Mouse (Mus musculus): ENCODE data around the gene Mup19. TPM values are rescaled to one million over a fixed set of nuclear protein-coding genes. Genes with fewer than 3 reads are reported as not detected.

The Mup19 gene
- not detected for polyA plus RNA-seq (2012; fragmentation: generic; extraction: Trizol)

DNA sequence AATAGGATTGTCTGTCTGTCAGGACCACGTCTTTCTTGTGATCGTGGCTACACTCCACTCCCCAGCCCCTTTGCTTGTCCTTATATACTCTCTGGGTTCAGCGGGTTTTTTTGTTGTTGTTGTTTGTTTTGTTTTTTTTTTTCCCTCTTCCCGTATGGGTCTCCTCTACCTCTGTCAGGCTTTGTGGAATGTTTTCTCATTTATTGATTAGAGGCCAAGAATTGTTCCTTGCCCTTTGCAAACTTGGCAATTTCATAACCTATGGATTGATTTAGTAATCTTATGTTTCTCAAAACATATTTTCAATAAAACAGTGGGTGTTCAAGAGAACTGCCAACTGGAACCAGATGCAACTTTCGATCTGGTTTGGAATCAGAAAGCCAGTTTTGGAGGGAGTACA, at the start of gene Mup19:
TSS of gene Mup19 (minus strand) at position 101 of the 400 bp plus-strand sequence.

Other genes with a start within 250 kb of the Mup19 start
- not detected for gene Mup17, start 186.4 kb downstream of the Mup19 start, polyA plus RNA-seq (2012; fragmentation: generic; extraction: Trizol)
- gene Mup18, start 108.1 kb downstream of the Mup19 start, polyA plus RNA-seq (2012; fragmentation: generic; extraction: Trizol), result not detected
- not detected for gene Mup5, start 53.0 kb upstream of the Mup19 start, polyA plus RNA-seq (2012; fragmentation: generic; extraction: Trizol)